Mouse (Mus musculus) retina, embryonic 14.5 days (tissue): ENCODE results near the gene Zmynd11.

ENCODE experiments used
- DNase-seq: peaks from one replicate; pipeline ENCODE4 v3.0.0-alpha.2; 2015; ENCODE audit warnings: low spot score

The Zmynd11 gene

GRCm38 (mm10) chr13:9713462-9714134 is 51.5 kb downstream of the Zmynd11 start:
- DNase-seq: no peak

GRCm38 (mm10) chr13:9712971-9713370 is 52.2 kb downstream of the Zmynd11 start:
- no peak for DNase-seq

- DNase-seq: no peak
Measured at GRCm38 (mm10) chr13:9712409-9712808, 52.7 kb downstream of the Zmynd11 start.

- DNase-seq: no peak
Measured at GRCm38 (mm10) chr13:9708433-9709240, 56.5 kb downstream of the Zmynd11 start.

- DNase-seq: no peak
Measured at GRCm38 (mm10) chr13:9706720-9707119, 58.4 kb downstream of the Zmynd11 start.

GRCm38 (mm10) chr13:9702615-9703235 is 62.4 kb downstream of the Zmynd11 start:
- no peak for DNase-seq

- no peak for DNase-seq
Measured at GRCm38 (mm10) chr13:9697340-9697739, 67.8 kb downstream of the Zmynd11 start.

GRCm38 (mm10) chr13:9695809-9696208 is 69.3 kb downstream of the Zmynd11 start:
- DNase-seq: no peak

- no peak for DNase-seq
Measured at GRCm38 (mm10) chr13:9695403-9695802, 69.7 kb downstream of the Zmynd11 start.

GRCm38 (mm10) chr13:9694651-9695050 is 70.5 kb downstream of the Zmynd11 start:
- DNase-seq: no peak

- DNase-seq: no peak
Measured at GRCm38 (mm10) chr13:9692876-9693275, 72.3 kb downstream of the Zmynd11 start.

- no peak for DNase-seq
Measured at GRCm38 (mm10) chr13:9689366-9689765, 75.8 kb downstream of the Zmynd11 start.

GRCm38 (mm10) chr13:9686765-9687164 is 78.4 kb downstream of the Zmynd11 start:
- DNase-seq: no peak

- DNase-seq: no peak
Measured at GRCm38 (mm10) chr13:9686261-9686660, 78.9 kb downstream of the Zmynd11 start.

- DNase-seq: no peak
Measured at GRCm38 (mm10) chr13:9684153-9684923, 80.8 kb downstream of the Zmynd11 start.

- DNase-seq: no peak
Measured at GRCm38 (mm10) chr13:9683280-9683679, 81.8 kb downstream of the Zmynd11 start.

GRCm38 (mm10) chr13:9681492-9681891 is 83.6 kb downstream of the Zmynd11 start:
- no peak for DNase-seq

- no peak for DNase-seq
Measured at GRCm38 (mm10) chr13:9674126-9674525, 91.0 kb downstream of the Zmynd11 start.

GRCm38 (mm10) chr13:9669246-9669645 is 95.9 kb downstream of the Zmynd11 start:
- no peak for DNase-seq

GRCm38 (mm10) chr13:9667954-9668496 is 97.1 kb downstream of the Zmynd11 start:
- no peak for DNase-seq

- DNase-seq: no peak
Measured at GRCm38 (mm10) chr13:9663593-9663992, 101.5 kb downstream of the Zmynd11 start.

- DNase-seq: no peak
Measured at GRCm38 (mm10) chr13:9660711-9661110, 104.4 kb downstream of the Zmynd11 start.
